Mouse (Mus musculus) CD4-positive, CD25-positive, alpha-beta regulatory T cell, adult 4 months (primary cell): ENCODE data around the gene Selenop. TPM values are rescaled to one million over a fixed set of nuclear protein-coding genes. Genes with fewer than 3 reads are reported as not detected.

Source experiments
- ATAC-seq: one replicate; pipeline ENCODE4 v1.8.0; 2017
- polyA plus RNA-seq, 2 experiments: library from polyadenylated mRNA; unstranded; fragments of 100-300 nt; shearing (Covaris generic); gene quantifications; one replicate each; pipeline ENCODE4 v1.2.1; 2017

Gene Selenop
- polyA plus RNA-seq, 2 experiments from 2014 or later, result 163 to 171 TPM

- ATAC-seq, result peak; percentile 15
Observed at GRCm38 (mm10) chr15:3271216-3271615, 2.9 kb downstream of the Selenop start.

GRCm38 (mm10) chr15:3273191-3273590 lies 4.8 kb downstream of the Selenop start:
- ATAC-seq, result no peak

DNA sequence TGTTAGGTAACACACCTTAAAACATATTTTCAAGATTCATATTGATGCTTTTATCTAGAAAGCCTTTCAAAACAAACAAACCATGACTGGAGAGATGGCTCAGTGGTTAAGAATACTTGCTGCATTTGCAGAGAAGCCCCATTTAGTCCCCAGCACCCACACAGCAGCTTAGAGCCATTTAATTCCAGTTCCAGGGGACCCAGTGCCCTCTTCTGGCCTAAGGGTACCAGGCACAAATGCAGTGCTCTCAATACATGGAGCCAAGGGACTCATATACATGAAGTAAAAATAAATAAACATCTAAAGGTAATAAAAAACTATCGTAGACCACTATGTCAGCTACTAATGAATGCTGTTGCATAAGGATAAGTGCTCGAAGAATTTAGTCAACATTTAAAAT lies 9.0 kb downstream of the Selenop start:
- ATAC-seq, result no peak

DNA sequence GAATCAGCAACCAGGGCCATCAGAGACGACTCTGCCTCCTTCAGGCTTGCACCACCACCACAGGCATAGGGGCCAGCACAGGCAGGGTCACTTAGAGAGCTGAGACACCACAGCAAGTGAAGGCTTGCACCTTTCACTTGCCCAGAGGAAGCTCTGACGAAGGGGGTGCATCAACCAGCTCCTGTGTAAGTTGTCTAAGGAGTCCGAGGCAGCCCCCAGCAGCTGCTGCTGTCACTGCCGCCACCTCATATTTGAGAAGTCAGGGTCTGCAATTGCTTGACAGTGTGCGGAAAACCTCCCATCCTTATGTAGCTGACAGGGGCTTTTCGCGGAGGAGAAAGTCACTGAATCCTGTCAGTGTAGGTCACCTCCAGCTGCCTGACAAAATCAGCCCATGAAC lies 10.9 kb downstream of the Selenop start:
- ATAC-seq, result no peak

GRCm38 (mm10) chr15:3281216-3281615 lies 12.9 kb downstream of the Selenop start:
- no peak for ATAC-seq

- no peak for ATAC-seq
Observed at GRCm38 (mm10) chr15:3281737-3282136, 13.4 kb downstream of the Selenop start.

DNA sequence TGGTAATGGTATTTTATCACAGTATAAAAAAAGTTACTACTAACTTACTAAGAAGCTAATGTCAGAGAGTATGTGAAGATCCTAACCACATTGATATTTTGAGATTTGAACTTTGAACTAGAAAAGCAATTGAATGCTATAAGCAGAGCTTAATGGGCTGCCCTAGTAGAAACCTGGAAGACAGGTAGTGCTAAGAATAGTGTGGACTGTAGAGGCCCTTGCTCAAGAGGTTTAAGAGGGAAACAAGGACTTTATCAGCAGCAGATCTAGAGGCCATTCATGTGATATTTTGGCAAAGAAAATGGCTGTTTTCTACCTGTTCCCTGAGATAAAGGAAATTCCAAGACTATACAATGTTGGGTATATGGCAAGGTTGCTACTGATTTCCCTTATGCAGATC lies 17.7 kb downstream of the Selenop start:
- no peak for ATAC-seq

DNA sequence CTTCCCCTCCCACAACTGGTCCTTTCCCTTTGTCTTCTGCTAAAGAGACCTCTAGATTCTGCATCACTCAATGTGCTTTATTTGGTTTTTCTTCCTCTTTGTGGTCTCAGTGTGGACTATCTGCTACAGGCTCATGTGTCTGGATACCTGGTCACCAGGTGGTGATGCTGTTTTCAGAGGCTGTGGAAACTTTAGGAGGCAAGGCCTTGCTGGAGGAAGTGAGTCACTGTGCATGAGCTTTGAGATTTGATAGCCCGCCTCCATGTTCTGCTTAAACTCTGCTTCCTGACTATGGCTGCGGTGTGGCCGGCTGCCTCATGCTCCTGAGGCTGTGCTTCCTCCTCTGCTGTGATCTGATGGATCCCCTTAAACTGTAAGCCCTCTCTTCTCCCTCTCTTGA lies 22.1 kb downstream of the Selenop start:
- ATAC-seq, result no peak

GRCm38 (mm10) chr15:3293477-3293876 lies 25.1 kb downstream of the Selenop start:
- no peak for ATAC-seq

- no peak for ATAC-seq
Observed at GRCm38 (mm10) chr15:3295986-3296385, 27.6 kb downstream of the Selenop start.

GRCm38 (mm10) chr15:3297615-3298014 lies 29.3 kb downstream of the Selenop start:
- no peak for ATAC-seq

DNA sequence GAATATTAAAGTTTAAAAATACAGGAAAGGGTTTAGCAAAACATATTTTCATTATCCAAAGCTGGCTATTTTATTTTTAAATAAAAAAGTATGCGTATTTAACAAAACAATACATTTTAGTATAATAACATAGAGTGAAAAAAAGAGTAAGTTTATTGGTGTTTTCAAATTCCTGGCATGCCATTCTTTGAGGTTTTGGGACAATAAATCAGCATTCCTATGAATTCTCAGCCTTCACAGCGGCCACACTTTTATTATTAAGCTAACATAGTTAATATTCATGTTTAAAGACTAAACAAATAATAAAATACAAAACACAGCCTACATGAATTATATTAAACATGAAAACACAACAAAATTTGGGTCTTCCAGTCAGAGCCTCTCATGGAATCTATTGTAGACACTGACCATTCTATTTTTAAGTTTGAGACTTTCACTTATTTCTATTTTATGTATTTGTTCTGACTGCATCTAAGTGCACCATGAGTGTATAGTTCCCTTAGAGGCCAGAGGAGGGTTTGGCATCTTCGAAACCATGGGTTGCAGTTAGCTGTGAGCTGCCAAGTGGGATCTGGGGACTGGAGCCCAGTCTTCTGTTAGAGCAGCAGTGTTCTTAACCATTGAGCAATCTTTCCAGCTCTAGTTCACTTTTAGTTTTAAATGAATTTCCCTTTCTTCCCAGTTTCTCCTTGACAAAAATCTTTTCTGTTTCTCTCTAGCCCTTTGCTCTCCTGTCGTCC lies 32.2 kb downstream of the Selenop start:
- no peak for ATAC-seq

DNA sequence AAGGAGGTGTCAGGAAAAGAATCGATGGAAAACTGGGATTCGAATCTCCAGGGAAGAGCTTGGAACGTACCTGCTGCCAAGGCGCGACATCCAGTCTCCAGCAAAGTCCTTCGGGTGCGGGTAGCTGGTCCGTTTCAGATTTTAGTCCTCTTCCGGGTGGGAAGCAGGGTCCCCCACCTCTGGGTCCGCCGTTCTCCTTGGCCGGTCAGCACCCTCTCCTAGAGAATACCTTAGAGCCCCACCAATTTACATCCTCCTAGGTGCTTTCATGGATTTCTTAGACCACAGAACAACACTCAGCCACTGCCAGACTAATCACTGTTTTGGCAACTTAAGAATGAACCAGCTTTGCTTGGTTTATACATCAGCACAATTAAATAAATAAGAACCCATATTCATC lies 35.1 kb downstream of the Selenop start, which contains the start of gene Ccdc152:
Gene Ccdc152, minus strand, starts transcription at position 101 of the 400 bp plus-strand sequence.
- no peak for ATAC-seq

DNA sequence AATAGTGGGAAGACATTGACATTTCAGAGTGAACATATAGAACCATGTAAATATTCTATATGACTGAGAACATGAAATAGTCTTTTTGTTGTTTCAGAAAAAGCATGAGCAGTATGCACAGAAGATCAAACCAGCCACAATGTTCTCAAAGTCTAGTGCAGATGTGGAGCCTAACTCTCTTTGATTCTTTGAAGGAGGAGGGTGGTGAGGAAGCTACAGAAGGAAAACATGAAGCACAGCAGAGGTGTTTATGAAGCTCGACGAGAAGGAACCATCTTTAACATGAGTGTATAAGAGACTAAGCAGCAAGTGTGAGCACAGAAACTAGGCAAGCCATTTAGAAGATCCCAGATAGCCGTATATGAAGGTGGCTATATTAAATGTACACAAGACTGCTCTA lies 41.5 kb downstream of the Selenop start:
- no peak for ATAC-seq

- ATAC-seq, result no peak
Observed at GRCm38 (mm10) chr15:3312937-3313336, 44.6 kb downstream of the Selenop start.

GRCm38 (mm10) chr15:3316617-3317016 lies 48.3 kb downstream of the Selenop start:
- no peak for ATAC-seq

GRCm38 (mm10) chr15:3319929-3320328 lies 51.6 kb downstream of the Selenop start:
- ATAC-seq, result no peak

DNA sequence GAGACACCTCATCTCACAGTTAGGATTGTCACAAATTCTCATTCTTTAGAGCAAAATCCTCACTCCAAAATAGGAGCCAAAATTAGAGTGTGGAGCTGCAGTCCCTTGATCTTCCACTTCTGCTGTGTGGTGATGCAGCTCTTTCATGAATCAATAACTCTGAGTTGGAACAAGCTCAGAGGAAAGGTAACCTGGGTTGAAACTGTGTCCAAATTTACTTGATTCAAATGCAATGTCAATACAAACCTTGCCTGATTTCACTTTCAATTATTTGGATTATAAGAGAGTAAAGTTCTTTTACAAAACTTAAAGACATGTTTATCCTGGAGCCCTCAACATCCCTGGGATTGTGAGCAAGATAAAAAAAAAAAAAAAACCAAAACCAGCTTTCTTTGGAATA lies 54.7 kb downstream of the Selenop start:
- no peak for ATAC-seq

Other genes starting within 250 kb of the Selenop start
- gene Ccdc152, start 35.0 kb downstream of the Selenop start, polyA plus RNA-seq, result 1 to 10 TPM in 1 of 2 experiments, under 1 TPM in 1; 0.89 to 1.4 TPM